Mouse (Mus musculus) T-helper 17 cell (primary cell): ENCODE measurements around the gene 2310061I04Rik.

Experiments
- in situ Hi-C, 2 experiments: fragments of 300-600 bp; cut with MboI, MseI; formaldehyde crosslinking; loops; 1 replicate in 1 of 2; 2 replicates in 1 of 2; pipeline ENCODE4 v1.15.1; 2025; ENCODE audit warnings: high pct_unique_total_duplicates in 2 of 2

The 2310061I04Rik gene

GRCm38 (mm10) chr17:35870884-35871696, 26.1 kb downstream of the 2310061I04Rik start:
- in situ Hi-C loops, result loop anchor here (5.0 kb wide), 2 partner anchors 34 to 36 kb away; partner anchors contain the start of gene Tubb5 (in 1 of the 2)

- in situ Hi-C loops, result loop anchor here (5.0 kb wide), 2 partner anchors 33 to 37 kb away; partner anchors contain the start of gene Tubb5 (in 1 of the 2)
Observed at GRCm38 (mm10) chr17:35870151-35870883, 26.9 kb downstream of the 2310061I04Rik start.

GRCm38 (mm10) chr17:35869346-35870067, 27.7 kb downstream of the 2310061I04Rik start:
- in situ Hi-C loops, result loop anchor here (5.0 kb wide), 3 partner anchors 32 to 42 kb away; partner anchors contain the start of gene Tubb5 (in 1 of the 2)

GRCm38 (mm10) chr17:35868961-35869345, 28.3 kb downstream of the 2310061I04Rik start:
- in situ Hi-C loops, result loop anchor here in 1 of 2 experiments (5.0 kb wide), 1 partner anchor 42 kb away; no protein-coding TSS in a partner anchor

GRCm38 (mm10) chr17:35868165-35868820, 28.9 kb downstream of the 2310061I04Rik start:
- in situ Hi-C loops, result loop anchor here in 1 of 2 experiments (5.0 kb wide), 1 partner anchor 41 kb away; no protein-coding TSS in a partner anchor

GRCm38 (mm10) chr17:35866911-35867890, 30.0 kb downstream of the 2310061I04Rik start:
- in situ Hi-C loops, result loop anchor here in 1 of 2 experiments (5.0 kb wide), 1 partner anchor 40 kb away; no protein-coding TSS in a partner anchor

GRCm38 (mm10) chr17:35866281-35866831, 30.9 kb downstream of the 2310061I04Rik start:
- in situ Hi-C loops, result loop anchor here in 1 of 2 experiments (5.0 kb wide), 1 partner anchor 39 kb away; no protein-coding TSS in a partner anchor

GRCm38 (mm10) chr17:35865481-35866280, 31.6 kb downstream of the 2310061I04Rik start, which contains the start of gene Ppp1r18:
Ppp1r18 (plus strand) TSS chr17:35865593.
- in situ Hi-C loops, result loop anchor here in 1 of 2 experiments (5.0 kb wide), 1 partner anchor 38 kb away; no protein-coding TSS in a partner anchor

GRCm38 (mm10) chr17:35864832-35865353, 32.3 kb downstream of the 2310061I04Rik start:
- in situ Hi-C loops, result loop anchor here in 1 of 2 experiments (5.0 kb wide), 1 partner anchor 38 kb away; no protein-coding TSS in a partner anchor

GRCm38 (mm10) chr17:35861198-35861857, 35.9 kb downstream of the 2310061I04Rik start, which contains the start of gene Nrm:
Nrm (plus strand) TSS chr17:35861318.
- in situ Hi-C loops, result no loop called here

- in situ Hi-C loops, result no loop called here
Observed at GRCm38 (mm10) chr17:35860831-35861197, 36.4 kb downstream of the 2310061I04Rik start.

- in situ Hi-C loops, result loop anchor here in 1 of 2 experiments (10.0 kb wide), 1 partner anchor 805 kb away; the partner anchor contains the start of gene Ddah2
Observed at GRCm38 (mm10) chr17:35859835-35860234, 37.4 kb downstream of the 2310061I04Rik start.

- in situ Hi-C loops, result loop anchor here in 1 of 2 experiments (10.0 kb wide), 1 partner anchor 805 kb away; the partner anchor contains the start of gene Ddah2
Observed at GRCm38 (mm10) chr17:35859371-35859770, 37.9 kb downstream of the 2310061I04Rik start.

- in situ Hi-C loops, result loop anchor here in 1 of 2 experiments (10.0 kb wide), 1 partner anchor 796 kb away; the partner anchor contains the start of gene Ddah2
Observed at GRCm38 (mm10) chr17:35850974-35851373, 46.3 kb downstream of the 2310061I04Rik start.

- in situ Hi-C loops, result no loop called here
Observed at GRCm38 (mm10) chr17:35848112-35848511, 49.1 kb downstream of the 2310061I04Rik start.

- in situ Hi-C loops, result no loop called here
Observed at GRCm38 (mm10) chr17:35843514-35843913, 53.7 kb downstream of the 2310061I04Rik start.
